Mouse (Mus musculus) erythroblast, embryonic 14.5 days (primary cell): Measurements from ENCODE around the gene Gm5617. TPM values are rescaled to one million over a fixed set of nuclear protein-coding genes. Genes with fewer than 3 reads are reported as not detected.
"Not testable (repeated sequence)": the region's sequence is repeated elsewhere in the genome, so short reads cannot be mapped to it uniquely, and the experiment has no call there.

ENCODE experiments used
- H3K27me3 ChIP-seq: 2 replicates; pipeline ENCODE4 v1.6.1; 2012; ENCODE audit warnings: inconsistent platforms; ENCODE audit not compliant: control insufficient read depth
- H3K36me3 ChIP-seq: 2 replicates; pipeline ENCODE4 v1.6.1; 2012; ENCODE audit warnings: mild to moderate bottlenecking, inconsistent platforms; ENCODE audit not compliant: control insufficient read depth
- H3K4me1 ChIP-seq: 2 replicates; pipeline ENCODE4 v1.6.1; 2012; ENCODE audit warnings: inconsistent platforms; ENCODE audit not compliant: control insufficient read depth
- H3K4me3 ChIP-seq: replicated peaks from 2 replicates; pipeline ENCODE3; 2012; ENCODE audit warnings: moderate library complexity, mild to moderate bottlenecking, inconsistent platforms
- H3K9me3 ChIP-seq: 2 replicates; pipeline ENCODE4 v1.6.1; 2012; ENCODE audit warnings: low read length, inconsistent platforms, mixed read lengths; ENCODE audit not compliant: control insufficient read depth
- GATA1 ChIP-seq: IDR thresholded peaks from 2 replicates; pipeline ENCODE4 v1.6.1; 2012; ENCODE audit warnings: low read length, inconsistent platforms, mixed read lengths
- TAL1 ChIP-seq: IDR thresholded peaks from 3 replicates; pipeline ENCODE4 v1.6.1; 2012; ENCODE audit warnings: low read length, inconsistent platforms, mixed read lengths
- polyA plus RNA-seq: library from polyadenylated mRNA; stranded (reverse); fragments of >175 nt; gene quantifications from 2 replicates; pipeline ENCODE4 v1.2.3, GENCODE M21; 2012

Gene Gm5617
- polyA plus RNA-seq, result 7.7 and 11.6 TPM in 2 replicates

GRCm38 (mm10) chr9:48494817-48495547 is at the start of gene Gm5617, which contains the start of gene Rbm7:
Gm5617 (plus strand) TSS chr9:48495442.
Rbm7 (minus strand) TSS chr9:48495299.
- Histone ChIP-seq H3K4me1 (peaks cover 27% of the 10 kb centered on the region), H3K9me3 (no peaks in the 10 kb centered on the region), H3K4me3 (peak within 1 kb of the TSS; percentile 89), H3K27me3 (peaks cover 8% of the 10 kb centered on the region), H3K36me3 (peaks cover 38% of the 10 kb centered on the region)
- TF ChIP-seq TAL1 (no peak), GATA1 (no peak)

- Histone ChIP-seq H3K9me3 (no peaks in the 10 kb centered on the region), H3K27me3 (0 out of 2 replicates have a peak, but pooled peaks cover 1% of the 10 kb centered on the region), H3K4me1 (peaks cover 2% of the 10 kb centered on the region; the same call in 1 of the 2 replicates), H3K4me3 (no peak overlapping the region), H3K36me3 (no peaks in the 10 kb centered on the region)
- TF ChIP-seq GATA1 (no peak), TAL1 (no peak)
Observed at GRCm38 (mm10) chr9:48447783-48448209, 47.4 kb upstream of the Gm5617 start.

GRCm38 (mm10) chr9:48450066-48450465 is 45.2 kb upstream of the Gm5617 start:
- TF ChIP-seq GATA1, result no peak
- no peak for TF ChIP-seq TAL1
- Histone ChIP-seq H3K4me3 (no peak overlapping the region), H3K27me3 (no peaks in the 10 kb centered on the region), H3K4me1 (peaks cover 2% of the 10 kb centered on the region; the same call in 1 of the 2 replicates), H3K9me3 (no peaks in the 10 kb centered on the region), H3K36me3 (no peaks in the 10 kb centered on the region)

- no peak overlapping the region for H3K4me3 ChIP-seq
Observed at GRCm38 (mm10) chr9:48455961-48456360, 39.3 kb upstream of the Gm5617 start.

GRCm38 (mm10) chr9:48458879-48459278 is 36.4 kb upstream of the Gm5617 start:
- TF ChIP-seq TAL1 (no peak), GATA1 (no peak)
- no peaks in the 10 kb centered on the region for H3K4me1 ChIP-seq
- H3K4me3 ChIP-seq, result no peak overlapping the region
- no peaks in the 10 kb centered on the region for H3K36me3 ChIP-seq
- no peaks in the 10 kb centered on the region for H3K9me3 ChIP-seq
- H3K27me3 ChIP-seq, result no peaks in the 10 kb centered on the region

More at GRCm38 (mm10) chr9:48455961-48456360, 39.3 kb upstream of the Gm5617 start:
- Histone ChIP-seq H3K9me3 (no peaks in the 10 kb centered on the region), H3K36me3 (no peaks in the 10 kb centered on the region), H3K27me3 (no peaks in the 10 kb centered on the region), H3K4me1 (no peaks in the 10 kb centered on the region)
- TF ChIP-seq GATA1 (no peak), TAL1 (no peak)

GRCm38 (mm10) chr9:48459391-48459790 is 35.9 kb upstream of the Gm5617 start:
- H3K4me3 ChIP-seq, result no peak overlapping the region
- H3K9me3 ChIP-seq, result no peaks in the 10 kb centered on the region
- no peaks in the 10 kb centered on the region for H3K27me3 ChIP-seq
- no peaks in the 10 kb centered on the region for H3K4me1 ChIP-seq
- TF ChIP-seq GATA1, result no peak
- TF ChIP-seq TAL1, result no peak
- no peaks in the 10 kb centered on the region for H3K36me3 ChIP-seq

GRCm38 (mm10) chr9:48460720-48461119 is 34.5 kb upstream of the Gm5617 start:
- Histone ChIP-seq H3K27me3 (no peaks in the 10 kb centered on the region), H3K36me3 (peaks cover 9% of the 10 kb centered on the region), H3K4me3 (no peak overlapping the region), H3K9me3 (peaks cover 5% of the 10 kb centered on the region), H3K4me1 (no peaks in the 10 kb centered on the region)
- TF ChIP-seq TAL1, result no peak
- TF ChIP-seq GATA1, result no peak

GRCm38 (mm10) chr9:48461545-48461944 is 33.7 kb upstream of the Gm5617 start:
- Histone ChIP-seq H3K9me3 (peaks cover 5% of the 10 kb centered on the region), H3K4me3 (no peak overlapping the region), H3K27me3 (no peaks in the 10 kb centered on the region), H3K4me1 (no peaks in the 10 kb centered on the region), H3K36me3 (peaks cover 17% of the 10 kb centered on the region)
- TF ChIP-seq TAL1, result no peak
- no peak for TF ChIP-seq GATA1

- TF ChIP-seq GATA1, result no peak
- no peak for TF ChIP-seq TAL1
- H3K4me1 ChIP-seq, result no peaks in the 10 kb centered on the region
- no peaks in the 10 kb centered on the region for H3K27me3 ChIP-seq
- peaks cover 58% of the 10 kb centered on the region for H3K36me3 ChIP-seq
- no peak overlapping the region for H3K4me3 ChIP-seq
- peaks cover 5% of the 10 kb centered on the region for H3K9me3 ChIP-seq
Observed at GRCm38 (mm10) chr9:48465671-48466070, 29.6 kb upstream of the Gm5617 start.

GRCm38 (mm10) chr9:48466804-48467203 is 28.4 kb upstream of the Gm5617 start:
- Histone ChIP-seq H3K4me1 (no peaks in the 10 kb centered on the region), H3K4me3 (no peak overlapping the region), H3K9me3 (peaks cover 5% of the 10 kb centered on the region), H3K36me3 (peaks cover 69% of the 10 kb centered on the region), H3K27me3 (no peaks in the 10 kb centered on the region)
- TF ChIP-seq GATA1, result no peak
- TF ChIP-seq TAL1, result no peak

GRCm38 (mm10) chr9:48467471-48467870 is 27.8 kb upstream of the Gm5617 start:
- not testable (repeated sequence) for H3K9me3 ChIP-seq, H3K4me1 ChIP-seq, H3K4me3 ChIP-seq, H3K27me3 ChIP-seq
- H3K36me3 ChIP-seq, result peaks cover 76% of the 10 kb centered on the region
